Mouse (Mus musculus) testis, adult 2 months (tissue): ENCODE measurements around the gene Cwf19l1.

Experiments
- CTCF ChIP-seq: fragments of 200-500 bp; IDR thresholded peaks from 2 replicates; pipeline ENCODE4 v1.5.1; 2012; ENCODE audit warnings: low read depth, mild to moderate bottlenecking, inconsistent platforms, low read length, moderate library complexity; ENCODE audit not compliant: control insufficient read depth, insufficient read depth, insufficient replicate concordance
- POLR2A ChIP-seq: fragments of 200-500 bp; IDR thresholded peaks from 2 replicates; pipeline ENCODE4 v1.6.1; 2012; ENCODE audit warnings: low read depth, mild to moderate bottlenecking, inconsistent platforms, low read length, moderate library complexity; ENCODE audit not compliant: control insufficient read depth

- TF ChIP-seq POLR2A, result no peak
- TF ChIP-seq CTCF, result no peak
Measured at GRCm38 (mm10) chr19:44161515-44161914, 25.8 kb upstream of the Cwf19l1 start.
